Mouse (Mus musculus) MEL (cell line): Measurements from ENCODE around the gene Mcu. TPM values are rescaled to one million over a fixed set of nuclear protein-coding genes. Genes with fewer than 3 reads are reported as not detected.

Experiments
- DNase-seq: peaks from one replicate; pipeline ENCODE4 v3.0.0; 2011; ENCODE audit warnings: low read depth, low spot score
- H3K27ac ChIP-seq: 2 replicates; pipeline ENCODE4 v1.5.1; 2012; ENCODE audit warnings: low read depth, mild to moderate bottlenecking, control low read depth, low read length, moderate library complexity; ENCODE audit not compliant: control insufficient read depth
- H3K27me3 ChIP-seq, 2 experiments: fragments of 150-350 bp in 1 of 2; sonication (generic) in 1 of 2; 2 replicates each; pipeline ENCODE4 v1.6.1; 2012; ENCODE audit warnings: low read length in 2 of 2, mild to moderate bottlenecking in 2 of 2, improper control_type of control experiment in 1 of 2, moderate library complexity in 1 of 2; ENCODE audit not compliant: insufficient read depth in 2 of 2, control insufficient read depth in 1 of 2
- H3K36me3 ChIP-seq, 2 experiments: 2 replicates each; pipeline ENCODE4 v1.6.1; 2012 to 2014; ENCODE audit warnings: low read length in 2 of 2, improper control_type of control experiment in 1 of 2, inconsistent platforms in 1 of 2, mild to moderate bottlenecking in 1 of 2; ENCODE audit not compliant: insufficient read depth in 2 of 2, control insufficient read depth in 1 of 2
- H3K4me1 ChIP-seq, 2 experiments: fragments of 150-350 bp in 1 of 2; sonication (generic) in 1 of 2; 2 replicates each; pipeline ENCODE4 v1.6.1; 2012; ENCODE audit warnings: low read length in 2 of 2, improper control_type of control experiment in 1 of 2, mild to moderate bottlenecking in 1 of 2; ENCODE audit not compliant: insufficient read depth in 2 of 2, control insufficient read depth in 1 of 2
- H3K4me3 ChIP-seq, 2 experiments: fragments of 150-350 bp in 1 of 2; sonication (generic) in 1 of 2; 2 replicates each; pipeline ENCODE4 v1.5.1; 2012; ENCODE audit warnings: low read depth in 2 of 2, low read length in 2 of 2, mild to moderate bottlenecking in 2 of 2, moderate library complexity in 2 of 2, control low read depth in 1 of 2, improper control_type of control experiment in 1 of 2; ENCODE audit not compliant: control insufficient read depth in 1 of 2, insufficient read depth in 1 of 2
- H3K79me2 ChIP-seq: 2 replicates; pipeline ENCODE4 v1.6.1; 2012; ENCODE audit warnings: mild to moderate bottlenecking, low read length, moderate library complexity; ENCODE audit not compliant: control insufficient read depth, poor library complexity, insufficient read depth
- H3K9ac ChIP-seq: 2 replicates; pipeline ENCODE4 v1.6.1; 2012; ENCODE audit warnings: low read depth, mild to moderate bottlenecking, control low read depth, low read length, moderate library complexity; ENCODE audit not compliant: control insufficient read depth, poor library complexity, severe bottlenecking
- H3K9me3 ChIP-seq: fragments of 150-350 bp; sonication (generic); replicated peaks from 2 replicates; pipeline ENCODE4 v1.6.1; 2012; ENCODE audit warnings: mild to moderate bottlenecking, low read length, improper control_type of control experiment, moderate library complexity; ENCODE audit not compliant: insufficient read depth
- CHD1 ChIP-seq: IDR thresholded peaks from 2 replicates; pipeline ENCODE4 v1.6.1; 2012; ENCODE audit warnings: low read depth, mild to moderate bottlenecking, inconsistent platforms, low read length, improper control_type of control experiment
- CHD2 ChIP-seq: IDR thresholded peaks from 2 replicates; pipeline ENCODE4 v1.6.1; 2011; ENCODE audit warnings: low read length, improper control_type of control experiment
- CTCF ChIP-seq, 3 experiments: IDR thresholded peaks in 2 of 3; conservative IDR thresholded peaks in 1 of 3; 2 replicates each; pipeline ENCODE4 v1.5.1; 2011 to 2012; ENCODE audit warnings: low read length in 3 of 3, low read depth in 2 of 3, mild to moderate bottlenecking in 2 of 3, improper control_type of control experiment in 1 of 3, inconsistent platforms in 1 of 3, mixed read lengths in 1 of 3, moderate library complexity in 1 of 3; ENCODE audit not compliant: control insufficient read depth in 1 of 3, insufficient read depth in 1 of 3, poor library complexity in 1 of 3, severe bottlenecking in 1 of 3
- E2F4 ChIP-seq: IDR thresholded peaks from 2 replicates; pipeline ENCODE4 v1.6.1; 2011; ENCODE audit warnings: low read depth, low read length, improper control_type of control experiment, borderline replicate concordance
- ELF1 ChIP-seq: IDR thresholded peaks from 2 replicates; pipeline ENCODE4 v1.6.1; 2014; ENCODE audit warnings: low read depth, mild to moderate bottlenecking, inconsistent platforms, low read length, improper control_type of control experiment, moderate library complexity
- HCFC1 ChIP-seq: IDR thresholded peaks from 2 replicates; pipeline ENCODE4 v1.6.1; 2012; ENCODE audit warnings: low read depth, mild to moderate bottlenecking, inconsistent platforms, low read length, improper control_type of control experiment, moderate library complexity
- JUND ChIP-seq: IDR thresholded peaks from 2 replicates; pipeline ENCODE4 v1.6.1; 2011; ENCODE audit warnings: low read depth, mild to moderate bottlenecking, improper control_type of control experiment, low read length
- KAT2A ChIP-seq: conservative IDR thresholded peaks from 2 replicates; pipeline ENCODE4 v1.6.1; 2012; ENCODE audit warnings: low read depth, low read length, improper control_type of control experiment, inconsistent platforms
- MAZ ChIP-seq: IDR thresholded peaks from 2 replicates; pipeline ENCODE4 v1.6.1; 2012; ENCODE audit warnings: low read depth, mild to moderate bottlenecking, inconsistent platforms, low read length, improper control_type of control experiment
- NRF1 ChIP-seq: IDR thresholded peaks from 2 replicates; pipeline ENCODE4 v1.6.1; 2014; ENCODE audit warnings: low read depth, mild to moderate bottlenecking, inconsistent platforms, low read length, improper control_type of control experiment, moderate library complexity; ENCODE audit not compliant: poor library complexity, insufficient read depth, severe bottlenecking
- POLR2AphosphoS5 ChIP-seq: IDR thresholded peaks from 2 replicates; pipeline ENCODE4 v1.6.1; 2012; ENCODE audit warnings: low read depth, borderline replicate concordance, mild to moderate bottlenecking, inconsistent platforms, low read length, moderate library complexity, mixed read lengths
- RAD21 ChIP-seq: IDR thresholded peaks from 2 replicates; pipeline ENCODE4 v1.6.1; 2011; ENCODE audit warnings: mild to moderate bottlenecking, low read depth, low read length, improper control_type of control experiment
- RCOR1 ChIP-seq: IDR thresholded peaks from 2 replicates; pipeline ENCODE4 v1.6.1; 2012; ENCODE audit warnings: low read depth, mild to moderate bottlenecking, inconsistent platforms, low read length, improper control_type of control experiment
- TAL1 ChIP-seq: IDR thresholded peaks from 2 replicates; pipeline ENCODE4 v1.6.1; 2012; ENCODE audit warnings: mild to moderate bottlenecking, inconsistent platforms, low read length, moderate library complexity, mixed read lengths
- TBP ChIP-seq: IDR thresholded peaks from 2 replicates; pipeline ENCODE4 v1.8.0; 2011; ENCODE audit warnings: low read depth, low read length, improper control_type of control experiment
- USF1 ChIP-seq: IDR thresholded peaks from 2 replicates; pipeline ENCODE4 v1.6.1; 2014; ENCODE audit warnings: low read depth, mild to moderate bottlenecking, inconsistent platforms, low read length, improper control_type of control experiment, moderate library complexity
- ZKSCAN1 ChIP-seq: IDR thresholded peaks from 2 replicates; pipeline ENCODE4 v1.6.1; 2012; ENCODE audit warnings: low read depth, mild to moderate bottlenecking, inconsistent platforms, low read length, improper control_type of control experiment, moderate library complexity
- polyA plus RNA-seq, 2 experiments: library from polyadenylated mRNA; stranded (reverse) in 1 of 2; unstranded in 1 of 2; fragments of >175 nt in 1 of 2; fragments of >200 nt in 1 of 2; gene quantifications; 2 replicates each; pipeline versions ENCODE4 v1.2.1 to v1.2.4; 2012; ENCODE audit warnings: low replicate concordance in 2 of 2, low read depth in 1 of 2; ENCODE audit not compliant: insufficient read length in 2 of 2, insufficient read depth in 1 of 2, missing spikeins in 1 of 2
- total RNA-seq: library from RNA; depleted of rRNA; stranded (reverse); fragments of 300-350 nt; gene quantifications from 2 replicates; pipeline ENCODE4 v1.2.3, GENCODE M21; 2012

Gene Mcu
- total and polyA plus RNA-seq, 3 experiments = 7.7 to 9.4 TPM; not detected in 1

- H3K27me3 ChIP-seq = no peaks in the 10 kb centered on the region
- peaks cover 3% of the 10 kb centered on the region; the same call in 1 of the 2 replicates for H3K9me3 ChIP-seq
- no peak for DNase-seq
- no peak overlapping the region for H3K4me3 ChIP-seq
- peaks cover 14 to 21% of the 10 kb centered on the region in 2 experiments for H3K4me1 ChIP-seq
- peaks cover 0 to 18% of the 10 kb centered on the region in 2 experiments; a peak in 2 of 4 replicates for H3K36me3 ChIP-seq
- no peak overlapping the region for H3K9ac ChIP-seq
- no peak for TF ChIP-seq TBP
- no peak for TF ChIP-seq CHD2
- TF ChIP-seq CHD1 = no peak
- no peak for TF ChIP-seq HCFC1
- no peak for TF ChIP-seq NRF1
- no peak for TF ChIP-seq KAT2A
- TF ChIP-seq CTCF (IDR thresholded peaks at IDR 0.05 in 2 of 3, conservative IDR thresholded peaks at IDR 0.05 in 1 of 3; ENCODE audit: control insufficient read depth in 1 of 3, insufficient read depth in 1 of 3, low read depth in 2 of 3, low read length in 3 of 3, poor library complexity in 1 of 3, severe bottlenecking in 1 of 3) = no peak
- no peak for TF ChIP-seq ELF1
- H3K27ac ChIP-seq = no peak overlapping the region
- H3K79me2 ChIP-seq = no peaks in the 10 kb centered on the region
Observed at GRCm38 (mm10) chr10:59568665-59569480, 47.6 kb downstream of the Mcu start.

- H3K4me3 ChIP-seq = no peak overlapping the region
- TF ChIP-seq TAL1 (no peak), JUND (no peak), RAD21 (no peak), E2F4 (no peak), USF1 (no peak), RCOR1 (no peak), ZKSCAN1 (no peak), POLR2AphosphoS5 (no peak), MAZ (no peak)
- no peak overlapping the region for H3K27ac ChIP-seq
- no peaks in the 10 kb centered on the region for H3K79me2 ChIP-seq
- H3K4me1 ChIP-seq = peaks cover 14 to 21% of the 10 kb centered on the region in 2 experiments
- no peak for DNase-seq
- peaks cover 0 to 18% of the 10 kb centered on the region in 2 experiments; a peak in 2 of 4 replicates for H3K36me3 ChIP-seq
- no peak overlapping the region for H3K9ac ChIP-seq
- no peaks in the 10 kb centered on the region for H3K27me3 ChIP-seq
- no peaks in the 10 kb centered on the region for H3K9me3 ChIP-seq
Observed at GRCm38 (mm10) chr10:59566968-59567367, 49.5 kb downstream of the Mcu start.
